Mouse (Mus musculus): ENCODE data around the gene Rab11fip3. TPM values are rescaled to one million over a fixed set of nuclear protein-coding genes. Genes with fewer than 3 reads are reported as not detected.

Rab11fip3 gene
- polyA plus RNA-seq, 1 experiment from 2014 or later: 13.0 TPM

DNA sequence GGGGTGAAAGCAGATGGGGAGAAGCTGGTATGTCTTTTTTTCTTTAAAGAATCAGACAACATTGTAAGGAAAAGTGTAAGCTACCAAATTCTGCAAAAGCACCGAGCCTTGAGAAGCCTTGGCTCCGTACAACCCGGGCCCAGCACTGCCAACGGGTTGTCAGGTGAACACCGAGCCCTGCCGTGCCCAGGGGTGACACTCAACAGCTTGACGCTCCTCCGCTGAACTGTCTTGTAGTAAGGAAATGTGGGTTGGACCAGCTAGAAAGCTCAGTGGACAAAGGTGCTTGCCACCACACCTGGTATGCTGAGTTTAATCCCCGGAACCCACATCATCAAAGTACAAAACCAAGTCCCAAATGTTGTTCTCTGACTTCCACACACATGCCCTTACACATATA, 44.7 kb downstream of the Rab11fip3 start:
- Histone ChIP-seq H3K36me3 (ENCODE audit: control insufficient read depth, insufficient read depth, low read length) (no peaks in the 10 kb centered on the region), H3K27ac (ENCODE audit: low read length) (no peak overlapping the region), H3K4me3 (ENCODE audit: low read length) (no peak overlapping the region), H3K4me2 (ENCODE audit: low read depth, low read length) (no peak overlapping the region), H3K9me3 (ENCODE audit: control insufficient read depth, low read length) (no peaks in the 10 kb centered on the region), H3K27me3 (replicated peaks; ENCODE audit: control insufficient read depth, insufficient read depth, low read length) (no peaks in the 10 kb centered on the region), H3K4me1 (ENCODE audit: control insufficient read depth, insufficient read depth, low read length) (0 out of 2 replicates have a peak, but pooled peaks cover 8% of the 10 kb centered on the region), H3K9ac (ENCODE audit: low read depth, low read length) (no peak overlapping the region)
- no peak for ATAC-seq
- WGBS: 99% methylated on average over 9 of the region's 9 CpGs

DNA sequence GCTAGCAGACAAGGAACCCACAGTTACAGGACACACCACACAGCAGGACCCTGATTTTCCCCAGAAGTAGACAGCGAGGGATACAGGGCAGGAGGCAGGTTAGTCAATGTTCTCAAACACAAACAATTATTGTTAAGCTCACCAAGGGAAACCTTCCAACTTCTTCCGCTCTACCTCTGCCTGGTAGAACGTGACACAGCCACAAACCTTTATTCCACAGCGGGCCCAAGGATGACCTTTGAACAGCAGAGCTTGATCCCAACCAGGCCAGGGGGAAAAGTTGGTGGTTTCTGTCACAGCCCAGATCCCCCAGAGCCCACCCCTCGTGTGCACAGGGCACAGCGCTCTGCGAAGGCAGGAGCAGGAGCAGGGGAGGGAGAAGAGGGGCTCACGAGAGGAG, 45.4 kb downstream of the Rab11fip3 start:
- 89% methylated on average over 8 of the region's 8 CpGs for WGBS
- Histone ChIP-seq H3K9ac (ENCODE audit: low read depth, low read length) (no peak overlapping the region), H3K27me3 (replicated peaks; ENCODE audit: control insufficient read depth, insufficient read depth, low read length) (no peaks in the 10 kb centered on the region), H3K4me1 (ENCODE audit: control insufficient read depth, insufficient read depth, low read length) (0 out of 2 replicates have a peak, but pooled peaks cover 8% of the 10 kb centered on the region), H3K4me2 (ENCODE audit: low read depth, low read length) (no peak overlapping the region), H3K27ac (ENCODE audit: low read length) (0 out of 2 replicates have a peak overlapping the region, but pooled peaks have one; percentile 40), H3K36me3 (ENCODE audit: control insufficient read depth, insufficient read depth, low read length) (no peaks in the 10 kb centered on the region), H3K9me3 (ENCODE audit: control insufficient read depth, low read length) (no peaks in the 10 kb centered on the region), H3K4me3 (ENCODE audit: low read length) (no peak overlapping the region)
- ATAC-seq: no peak

DNA sequence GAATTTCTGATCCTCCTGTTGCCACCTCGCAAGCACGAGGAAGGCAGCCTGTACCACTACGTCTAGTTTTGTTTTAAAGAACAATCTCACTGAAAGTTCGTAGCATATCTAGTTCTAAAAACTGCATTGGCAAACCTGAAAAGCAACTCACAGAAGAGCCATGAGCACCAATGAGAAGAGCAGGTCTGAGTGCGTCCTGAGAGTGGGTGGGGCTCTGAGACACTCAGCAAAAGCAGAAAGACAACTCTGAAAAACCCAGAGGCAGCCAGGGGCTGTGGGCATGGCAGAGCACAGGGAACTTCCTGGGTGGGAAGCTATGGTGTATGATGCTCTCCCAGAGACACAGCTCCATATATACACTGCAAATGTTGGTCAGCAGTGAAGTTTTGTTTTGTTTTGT, 46.2 kb downstream of the Rab11fip3 start:
- no peak overlapping the region for H3K4me2 ChIP-seq (ENCODE audit: low read depth, low read length)
- no peaks in the 10 kb centered on the region for H3K36me3 ChIP-seq (ENCODE audit: control insufficient read depth, insufficient read depth, low read length)
- WGBS: 82% methylated on average over 5 of the region's 5 CpGs
- ATAC-seq: no peak
- H3K4me3 ChIP-seq (ENCODE audit: low read length): no peak overlapping the region
- no peaks in the 10 kb centered on the region for H3K9me3 ChIP-seq (ENCODE audit: control insufficient read depth, low read length)
- no peaks in the 10 kb centered on the region for H3K27me3 ChIP-seq (replicated peaks; ENCODE audit: control insufficient read depth, insufficient read depth, low read length)
- H3K27ac ChIP-seq (ENCODE audit: low read length): no peak overlapping the region
- 0 out of 2 replicates have a peak, but pooled peaks cover 8% of the 10 kb centered on the region for H3K4me1 ChIP-seq (ENCODE audit: control insufficient read depth, insufficient read depth, low read length)
- no peak overlapping the region for H3K9ac ChIP-seq (ENCODE audit: low read depth, low read length)

DNA sequence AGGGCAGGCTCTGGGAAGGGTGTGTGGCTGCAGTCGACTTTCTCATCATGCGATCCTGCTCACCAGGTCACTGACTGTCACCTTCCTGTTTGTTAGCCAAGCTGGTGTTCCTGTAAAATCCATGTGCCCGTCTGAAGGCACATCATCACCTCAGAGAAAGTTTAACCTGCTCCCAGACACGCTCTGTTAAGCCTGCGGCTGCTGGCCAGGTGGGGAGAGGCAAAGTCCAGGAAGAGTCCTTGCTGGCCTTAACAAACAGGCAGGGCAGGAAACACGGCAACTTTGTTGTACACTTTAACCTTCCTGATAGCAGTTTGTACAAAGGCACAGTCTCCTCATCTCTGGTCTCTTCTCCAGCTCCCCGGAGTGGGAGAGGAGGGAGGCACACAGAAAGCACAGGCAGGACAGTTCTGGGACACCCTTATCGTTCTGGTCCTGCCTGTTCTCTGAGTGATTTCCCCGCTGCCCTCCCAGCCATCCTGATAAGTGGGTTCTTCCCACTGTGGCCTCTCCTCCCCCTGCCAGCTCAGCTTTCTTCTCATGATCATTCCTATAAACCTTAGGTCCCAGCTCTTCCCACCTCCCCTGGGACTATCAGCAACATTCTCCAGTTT, 47.5 kb downstream of the Rab11fip3 start:
- peak overlapping the region; percentile 34; the same call in 1 of the 2 replicates for H3K9ac ChIP-seq (ENCODE audit: low read depth, low read length)
- peak overlapping the region; percentile 26 for H3K4me2 ChIP-seq (ENCODE audit: low read depth, low read length)
- no peaks in the 10 kb centered on the region for H3K27me3 ChIP-seq (replicated peaks; ENCODE audit: control insufficient read depth, insufficient read depth, low read length)
- WGBS: 61% methylated on average over 9 of the region's 9 CpGs
- 0 out of 2 replicates have a peak, but pooled peaks cover 14% of the 10 kb centered on the region for H3K4me1 ChIP-seq (ENCODE audit: control insufficient read depth, insufficient read depth, low read length)
- H3K36me3 ChIP-seq (ENCODE audit: control insufficient read depth, insufficient read depth, low read length): no peaks in the 10 kb centered on the region
- H3K4me3 ChIP-seq (ENCODE audit: low read length): peak overlapping the region; percentile 1; the same call in 1 of the 2 replicates
- ATAC-seq: peak; percentile 86
- H3K9me3 ChIP-seq (ENCODE audit: control insufficient read depth, low read length): no peaks in the 10 kb centered on the region
- H3K27ac ChIP-seq (ENCODE audit: low read length): peak overlapping the region; percentile 91

DNA sequence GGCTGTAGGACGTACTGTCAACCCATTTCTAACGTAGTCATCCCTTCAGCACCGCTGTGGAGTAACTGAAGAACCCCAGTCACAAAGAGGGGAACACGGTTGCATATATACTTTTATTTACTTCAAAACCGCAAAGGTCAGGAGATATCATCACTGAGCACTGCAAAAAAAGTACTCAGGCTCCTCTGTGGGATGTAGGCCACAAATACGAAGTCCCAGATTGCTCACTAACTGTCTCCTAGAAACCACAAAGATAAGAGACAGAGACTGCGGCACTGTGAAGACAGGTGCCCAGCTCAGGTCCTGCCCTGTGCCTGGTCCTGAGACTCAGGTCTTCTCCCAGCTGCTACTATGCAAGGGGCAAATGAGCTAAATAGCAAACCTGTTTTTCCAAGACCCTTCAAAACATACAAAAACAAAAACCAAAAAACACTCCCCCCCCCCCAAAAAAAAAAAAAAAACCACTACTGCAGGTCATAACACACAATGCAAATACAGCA, 48.5 kb downstream of the Rab11fip3 start:
- H3K4me1 ChIP-seq (ENCODE audit: control insufficient read depth, insufficient read depth, low read length): 0 out of 2 replicates have a peak, but pooled peaks cover 14% of the 10 kb centered on the region
- no peak overlapping the region for H3K9ac ChIP-seq (ENCODE audit: low read depth, low read length)
- WGBS: 84% methylated on average over 7 of the region's 7 CpGs
- no peak overlapping the region for H3K4me3 ChIP-seq (ENCODE audit: low read length)
- H3K36me3 ChIP-seq (ENCODE audit: control insufficient read depth, insufficient read depth, low read length): no peaks in the 10 kb centered on the region
- ATAC-seq: no peak
- H3K4me2 ChIP-seq (ENCODE audit: low read depth, low read length): peak overlapping the region; percentile 26; the same call in 1 of the 2 replicates
- no peaks in the 10 kb centered on the region for H3K9me3 ChIP-seq (ENCODE audit: control insufficient read depth, low read length)
- H3K27me3 ChIP-seq (replicated peaks; ENCODE audit: control insufficient read depth, insufficient read depth, low read length): no peaks in the 10 kb centered on the region
- no peak overlapping the region for H3K27ac ChIP-seq (ENCODE audit: low read length)

DNA sequence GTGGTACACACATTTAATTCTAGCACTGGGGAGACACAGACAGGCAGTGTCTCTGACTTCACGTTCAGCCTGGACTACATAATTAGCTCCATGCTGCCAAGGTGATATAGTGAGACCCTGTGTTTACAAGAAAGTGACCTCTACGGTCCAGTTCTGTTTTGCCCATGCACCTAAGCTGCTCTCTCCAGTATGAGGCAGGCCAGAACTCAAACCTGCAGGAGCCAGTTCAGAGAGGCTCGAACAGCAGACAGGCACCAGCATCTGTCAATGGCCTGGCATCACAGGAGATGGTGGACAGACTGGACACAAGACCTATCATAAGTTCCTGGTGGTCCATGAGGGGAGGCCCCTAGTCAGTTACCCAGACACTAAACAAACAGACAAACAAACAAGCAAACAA, 51.0 kb downstream of the Rab11fip3 start:
- no peaks in the 10 kb centered on the region for H3K27me3 ChIP-seq (replicated peaks; ENCODE audit: control insufficient read depth, insufficient read depth, low read length)
- H3K27ac ChIP-seq (ENCODE audit: low read length): peak overlapping the region; percentile 71; the same call in 1 of the 2 replicates
- H3K9ac ChIP-seq (ENCODE audit: low read depth, low read length): no peak overlapping the region
- H3K4me2 ChIP-seq (ENCODE audit: low read depth, low read length): no peak overlapping the region
- 46% methylated on average over 3 of the region's 3 CpGs for WGBS
- no peaks in the 10 kb centered on the region; the same call in none of the 2 replicates for H3K36me3 ChIP-seq (ENCODE audit: control insufficient read depth, insufficient read depth, low read length)
- 0 out of 2 replicates have a peak, but pooled peaks cover 14% of the 10 kb centered on the region for H3K4me1 ChIP-seq (ENCODE audit: control insufficient read depth, insufficient read depth, low read length)
- H3K4me3 ChIP-seq (ENCODE audit: low read length): no peak overlapping the region
- ATAC-seq: no peak
- H3K9me3 ChIP-seq (ENCODE audit: control insufficient read depth, low read length): no peaks in the 10 kb centered on the region

DNA sequence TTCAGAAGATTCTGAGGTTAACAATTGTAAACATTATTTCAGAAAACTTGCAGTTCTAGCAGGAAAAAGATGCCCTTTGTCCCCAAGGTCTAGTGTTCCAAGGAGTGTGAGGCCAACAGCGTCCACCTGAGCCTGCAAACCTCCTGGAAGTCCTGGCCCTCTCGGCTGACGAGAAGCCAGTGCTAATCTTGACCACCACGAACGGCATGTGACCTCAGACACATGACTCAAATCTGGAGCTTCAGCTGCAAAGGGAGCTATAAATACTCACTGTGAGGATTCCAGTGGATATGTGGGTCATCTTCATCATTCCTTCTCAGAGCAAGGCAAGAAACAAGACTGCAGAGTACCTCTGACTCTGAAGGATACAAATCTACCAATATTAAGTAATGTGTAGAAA, 51.4 kb downstream of the Rab11fip3 start:
- 0 out of 2 replicates have a peak, but pooled peaks cover 14% of the 10 kb centered on the region for H3K4me1 ChIP-seq (ENCODE audit: control insufficient read depth, insufficient read depth, low read length)
- no peak overlapping the region for H3K9ac ChIP-seq (ENCODE audit: low read depth, low read length)
- H3K9me3 ChIP-seq (ENCODE audit: control insufficient read depth, low read length): no peaks in the 10 kb centered on the region
- no peak overlapping the region for H3K4me3 ChIP-seq (ENCODE audit: low read length)
- no peaks in the 10 kb centered on the region for H3K27me3 ChIP-seq (replicated peaks; ENCODE audit: control insufficient read depth, insufficient read depth, low read length)
- WGBS: 53% methylated on average over 5 of the region's 5 CpGs
- H3K27ac ChIP-seq (ENCODE audit: low read length): peak overlapping the region; percentile 71; the same call in 1 of the 2 replicates
- H3K36me3 ChIP-seq (ENCODE audit: control insufficient read depth, insufficient read depth, low read length): no peaks in the 10 kb centered on the region; the same call in none of the 2 replicates
- H3K4me2 ChIP-seq (ENCODE audit: low read depth, low read length): no peak overlapping the region
- ATAC-seq: peak; percentile 71

DNA sequence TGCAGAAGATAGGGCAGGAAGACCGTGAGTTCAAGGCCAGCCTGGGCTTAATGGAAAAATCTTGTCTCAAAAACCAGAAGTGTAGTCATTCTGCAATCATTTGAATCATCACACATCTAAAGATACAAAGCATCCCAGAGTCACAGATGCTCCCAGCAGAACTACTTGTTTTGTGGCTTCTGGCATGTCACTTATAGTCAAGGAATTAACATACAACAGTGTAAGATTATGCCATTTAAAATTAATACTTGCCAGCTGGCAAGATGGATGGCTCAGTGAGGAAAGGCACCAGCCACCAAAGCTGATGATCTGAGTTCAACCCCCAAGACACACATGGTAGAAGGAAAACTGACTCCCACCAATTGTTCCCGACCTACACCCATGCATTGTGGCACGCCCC, 52.3 kb downstream of the Rab11fip3 start:
- H3K27ac ChIP-seq (ENCODE audit: low read length): no peak overlapping the region
- WGBS: 66% methylated on average over 3 of the region's 3 CpGs
- no peaks in the 10 kb centered on the region; the same call in none of the 2 replicates for H3K36me3 ChIP-seq (ENCODE audit: control insufficient read depth, insufficient read depth, low read length)
- H3K9ac ChIP-seq (ENCODE audit: low read depth, low read length): no peak overlapping the region
- H3K4me1 ChIP-seq (ENCODE audit: control insufficient read depth, insufficient read depth, low read length): peaks cover 10% of the 10 kb centered on the region; the same call in 1 of the 2 replicates
- H3K4me3 ChIP-seq (ENCODE audit: low read length): no peak overlapping the region
- no peak overlapping the region for H3K4me2 ChIP-seq (ENCODE audit: low read depth, low read length)
- H3K27me3 ChIP-seq (replicated peaks; ENCODE audit: control insufficient read depth, insufficient read depth, low read length): no peaks in the 10 kb centered on the region
- ATAC-seq: no peak
- no peaks in the 10 kb centered on the region for H3K9me3 ChIP-seq (ENCODE audit: control insufficient read depth, low read length)

DNA sequence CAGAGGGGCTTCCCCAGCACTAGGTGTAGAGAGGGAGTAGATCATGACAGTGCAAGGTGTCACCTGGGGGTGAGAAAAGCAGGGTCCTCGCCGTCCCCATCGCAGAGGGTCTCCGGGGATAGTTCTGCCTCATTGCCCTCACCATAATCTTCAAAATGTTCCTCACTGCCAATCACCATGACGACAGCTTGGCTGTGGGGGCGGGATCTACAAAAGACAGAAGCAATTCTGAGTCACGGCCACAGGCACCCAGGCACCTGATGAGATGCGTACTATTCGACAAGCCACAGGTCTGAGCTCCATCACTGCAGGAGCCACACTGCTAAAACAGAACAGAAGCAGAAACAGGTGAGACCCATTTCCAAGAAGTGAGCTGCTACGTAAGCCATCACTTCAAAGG, 55.6 kb downstream of the Rab11fip3 start:
- Histone ChIP-seq H3K36me3 (ENCODE audit: control insufficient read depth, insufficient read depth, low read length) (no peaks in the 10 kb centered on the region; the same call in none of the 2 replicates), H3K4me2 (ENCODE audit: low read depth, low read length) (no peak overlapping the region)
- WGBS: 86% methylated on average over 10 of the region's 10 CpGs

More for the DNA sequence above, 55.6 kb downstream of the Rab11fip3 start:
- no peak for ATAC-seq
- Histone ChIP-seq H3K9ac (ENCODE audit: low read depth, low read length) (no peak overlapping the region), H3K4me1 (ENCODE audit: control insufficient read depth, insufficient read depth, low read length) (peaks cover 10% of the 10 kb centered on the region; the same call in 1 of the 2 replicates), H3K4me3 (ENCODE audit: low read length) (no peak overlapping the region), H3K27me3 (replicated peaks; ENCODE audit: control insufficient read depth, insufficient read depth, low read length) (no peaks in the 10 kb centered on the region), H3K27ac (ENCODE audit: low read length) (no peak overlapping the region), H3K9me3 (ENCODE audit: control insufficient read depth, low read length) (no peaks in the 10 kb centered on the region)

Data from intestine, embryonic 16.5 days (tissue).